Mouse (Mus musculus) ovary, postnatal 10 days (tissue): Measurements from ENCODE around the gene Ltbp1.

ENCODE experiments used
- DNase-seq: peaks from one replicate; pipeline ENCODE4 v3.0.0; 2022; ENCODE audit warnings: low spot score

Gene Ltbp1

DNA sequence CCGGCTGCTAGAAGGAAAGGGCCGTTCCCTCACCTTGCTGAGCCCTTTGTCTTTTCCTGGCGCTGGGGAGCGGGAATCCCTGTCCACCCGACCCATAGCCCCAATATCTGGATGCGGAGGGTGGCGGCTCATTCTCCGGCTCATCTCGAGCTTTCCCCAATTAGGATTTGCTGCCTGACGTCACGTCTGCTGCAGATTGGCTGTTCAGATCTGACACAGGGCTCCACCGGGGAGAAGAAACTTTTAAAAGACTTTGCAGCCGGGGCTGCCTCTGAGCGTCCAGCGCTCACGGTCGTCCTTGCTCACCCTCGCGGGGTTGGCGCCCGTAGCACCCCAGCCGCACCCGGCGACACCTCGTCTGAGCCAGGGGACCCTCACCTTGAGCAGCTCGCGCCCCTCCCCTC, at the start of gene Ltbp1:
Ltbp1 (plus strand) TSS at position 288 of the 404 bp plus-strand sequence.
- peak; percentile 48 for DNase-seq

DNA sequence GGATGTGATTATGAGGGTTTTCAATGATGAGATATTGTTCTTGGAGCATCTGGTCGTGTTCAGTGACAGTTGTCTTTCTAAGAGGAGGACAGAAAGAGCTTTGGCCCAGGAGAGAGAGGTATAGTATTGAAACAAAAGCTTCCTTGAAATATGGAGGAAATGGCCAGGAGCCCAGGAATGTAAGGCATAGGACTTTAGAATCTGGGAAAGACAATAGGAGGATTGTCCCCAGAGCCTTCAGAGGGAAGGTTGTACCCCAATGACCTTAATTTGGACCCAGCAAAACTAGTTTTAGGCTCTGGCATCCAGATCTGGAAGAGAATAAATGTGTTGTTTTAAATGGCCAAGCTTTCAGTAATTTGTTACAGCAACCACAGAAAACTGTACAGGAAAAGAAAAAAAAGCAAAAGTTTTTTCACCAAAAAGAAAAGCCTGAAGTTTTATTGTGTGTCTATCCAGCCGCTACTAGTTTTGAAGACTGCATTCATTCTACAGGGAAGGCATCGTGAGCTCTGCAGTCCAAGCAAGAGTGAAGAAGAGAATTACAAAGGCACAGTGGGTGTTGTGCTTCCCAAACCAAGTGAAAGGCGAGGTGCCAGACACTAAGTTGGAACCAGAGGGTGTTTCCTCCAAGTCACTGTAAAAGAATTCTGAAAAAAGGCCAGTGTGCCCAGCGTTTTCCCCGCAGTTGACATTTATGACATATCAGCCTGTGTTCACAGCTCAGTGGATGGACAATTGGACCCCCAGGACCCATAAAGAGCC, 45.7 kb upstream of the Ltbp1 start:
- DNase-seq: no peak

DNA sequence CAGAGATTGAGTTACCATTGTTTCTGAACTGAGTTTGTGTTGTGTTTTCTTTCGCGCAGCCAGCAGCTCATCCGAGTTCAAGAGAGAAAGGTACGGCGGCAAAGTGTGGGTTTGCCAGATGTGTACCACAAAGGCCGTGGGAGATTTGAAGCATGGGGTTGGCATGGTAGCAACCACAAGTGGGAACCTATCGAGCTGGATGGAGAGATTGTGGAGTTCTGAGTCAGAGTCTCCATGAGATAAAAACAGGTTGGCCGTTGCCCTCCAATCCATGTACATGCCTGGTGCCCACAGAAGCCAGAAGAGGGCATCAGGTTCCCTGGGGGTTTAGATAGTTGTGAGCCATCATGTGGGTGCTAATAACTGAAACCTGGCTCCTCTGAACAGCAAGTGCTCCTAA, 42.1 kb upstream of the Ltbp1 start:
- DNase-seq: no peak

DNA sequence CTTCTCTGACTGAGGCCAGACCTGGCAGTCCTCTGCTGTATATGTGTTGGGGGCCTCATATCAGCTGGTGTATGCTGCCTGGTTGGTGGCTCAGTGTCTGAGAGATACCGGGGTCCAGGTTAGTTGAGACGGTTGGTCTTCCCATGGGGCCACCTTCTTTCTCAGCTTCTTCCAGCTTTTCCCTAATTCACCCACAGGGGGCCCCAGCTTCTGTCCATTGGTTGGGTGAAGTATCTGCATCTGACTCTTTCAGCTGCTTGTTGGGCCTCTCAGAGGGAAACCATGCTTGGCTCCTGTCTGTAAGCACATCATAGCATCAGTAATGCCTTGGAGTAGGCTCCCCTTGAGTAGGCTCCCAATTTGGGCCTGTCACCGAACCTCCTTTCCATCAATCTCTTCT, 41.5 kb upstream of the Ltbp1 start:
- no peak for DNase-seq

DNA sequence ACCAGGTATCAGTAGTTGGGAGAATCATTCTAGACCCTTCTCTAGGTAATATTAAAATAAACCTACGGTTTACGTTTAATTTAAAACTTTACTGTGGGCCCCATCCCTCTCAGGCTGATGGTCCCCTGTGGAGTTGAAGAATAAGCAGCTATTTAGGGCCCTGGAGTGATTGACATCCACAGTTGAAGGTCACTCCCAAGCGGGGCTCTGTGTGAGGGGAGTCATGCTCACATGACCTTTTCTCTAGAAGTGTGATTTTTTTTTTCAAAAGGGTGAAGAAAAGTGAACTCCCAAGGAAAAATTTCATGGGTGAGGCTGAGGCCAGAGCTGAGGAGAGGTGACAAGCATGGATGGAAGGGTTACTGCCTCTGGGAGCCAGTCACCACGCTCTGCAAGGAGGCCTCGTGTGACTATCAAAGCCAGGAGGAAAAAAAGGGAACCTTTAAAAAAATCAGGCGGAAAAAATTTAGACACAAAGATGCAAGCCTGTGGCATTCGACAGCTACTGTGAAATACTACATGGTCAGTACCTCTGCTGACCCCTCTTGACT, 38.0 kb upstream of the Ltbp1 start:
- DNase-seq: no peak

DNA sequence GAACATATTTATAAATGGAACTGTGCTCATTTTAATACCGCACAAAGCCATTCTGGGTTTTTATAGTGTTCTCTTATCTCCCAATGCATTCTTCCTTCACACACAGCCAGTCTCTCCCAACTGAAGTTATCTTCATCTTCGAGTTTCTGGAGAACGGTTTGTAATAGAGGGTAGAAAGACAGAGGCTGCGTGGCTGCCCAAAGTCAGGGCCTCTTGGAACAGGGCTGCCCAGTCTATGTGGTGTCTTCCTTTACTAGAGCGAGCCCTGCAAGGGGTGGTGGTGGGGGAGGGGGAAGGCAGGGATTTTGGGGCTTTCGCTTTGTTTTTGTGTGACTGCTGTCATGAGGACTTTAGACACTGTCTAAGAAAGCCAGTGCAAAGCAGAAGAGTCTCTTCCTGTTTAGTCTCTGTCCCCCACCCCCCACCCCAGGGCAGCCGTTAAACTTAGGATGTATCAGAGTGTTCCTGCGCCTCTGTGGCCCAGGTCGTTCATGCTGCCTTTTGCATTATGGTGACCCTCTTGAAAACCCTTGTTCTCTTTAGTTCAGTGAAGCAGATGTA, 37.1 kb upstream of the Ltbp1 start:
- no peak for DNase-seq

DNA sequence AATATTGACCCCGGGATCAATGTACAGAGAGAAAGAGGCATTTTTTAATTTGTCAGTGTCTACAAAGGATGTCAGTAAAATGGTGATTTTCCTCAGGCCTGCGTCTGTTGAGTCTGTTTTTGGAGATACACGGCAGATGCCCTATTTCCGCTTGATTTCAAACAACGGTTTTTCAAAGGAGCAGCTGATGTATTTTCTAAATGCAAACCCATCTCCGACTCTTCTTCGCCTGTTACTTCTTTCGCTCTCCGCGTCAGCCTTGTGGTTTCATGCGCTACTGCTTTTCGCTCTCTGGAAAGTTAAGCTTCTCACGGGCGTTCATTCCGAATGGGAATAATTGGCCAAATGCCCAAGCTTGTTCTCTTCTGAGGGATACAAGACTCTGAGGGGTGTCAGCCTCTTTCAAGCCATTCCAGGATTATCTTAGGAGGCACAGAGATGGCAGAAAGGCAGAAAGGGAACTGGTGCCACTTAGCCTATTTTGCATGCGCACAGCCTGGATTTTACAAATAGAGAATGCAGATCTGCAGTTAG, 36.6 kb upstream of the Ltbp1 start:
- no peak for DNase-seq

DNA sequence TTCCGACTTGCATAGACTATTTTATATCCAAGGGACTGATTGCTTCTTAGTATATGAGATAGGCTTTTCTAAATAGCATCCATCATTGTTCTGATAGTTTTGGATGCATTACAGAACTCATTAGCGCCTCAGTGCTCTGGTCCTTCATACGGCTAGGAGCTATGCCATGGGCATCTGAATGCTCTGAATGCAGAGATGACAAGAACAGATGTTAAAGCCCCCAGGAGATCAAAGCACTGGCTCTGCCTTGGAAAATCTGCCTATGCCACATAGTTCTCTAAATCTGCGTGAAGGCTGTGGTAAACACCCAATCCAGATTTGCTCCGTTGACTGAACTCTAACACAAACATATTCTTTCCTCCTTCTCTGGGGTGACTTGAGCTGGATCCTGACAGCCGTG, 30.2 kb upstream of the Ltbp1 start:
- DNase-seq: no peak

DNA sequence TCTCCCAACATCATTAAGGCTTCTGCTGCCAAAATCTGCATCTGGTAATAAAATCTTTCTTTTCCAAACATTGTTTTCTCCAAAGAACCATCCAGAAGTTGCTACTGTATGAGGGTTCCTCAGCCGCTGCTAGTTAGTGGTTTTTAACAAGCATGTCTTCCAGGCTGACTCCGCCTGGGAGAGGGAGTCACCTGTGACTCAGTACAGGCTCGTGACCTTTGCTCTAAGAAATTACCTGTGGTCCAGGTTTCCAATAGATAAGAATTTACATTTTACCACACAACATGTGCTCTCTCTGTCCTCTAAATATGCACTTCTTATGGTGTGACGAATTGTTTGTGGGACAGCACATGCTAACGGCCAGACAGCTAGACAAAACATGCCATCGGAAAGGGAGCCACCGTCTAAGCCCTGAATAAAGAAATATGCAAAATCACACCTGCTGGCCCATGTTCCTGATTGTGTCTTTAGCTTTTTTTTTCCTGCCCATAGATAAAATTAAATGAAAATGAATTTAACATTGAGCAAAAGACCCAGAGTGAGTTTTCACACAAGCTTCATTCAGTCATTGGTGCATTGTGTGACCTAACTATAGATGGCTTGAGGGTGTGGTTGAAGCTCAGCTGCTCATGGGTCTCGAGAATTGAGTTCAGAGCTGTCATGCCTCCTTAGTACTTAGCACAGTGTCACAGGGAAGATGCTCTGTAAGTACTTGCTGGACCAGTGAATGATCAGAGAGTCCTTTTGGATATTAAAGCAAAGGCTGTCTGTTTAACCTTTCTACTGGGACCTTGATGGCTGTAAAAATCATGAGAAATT, 29.0 kb upstream of the Ltbp1 start:
- no peak for DNase-seq

DNA sequence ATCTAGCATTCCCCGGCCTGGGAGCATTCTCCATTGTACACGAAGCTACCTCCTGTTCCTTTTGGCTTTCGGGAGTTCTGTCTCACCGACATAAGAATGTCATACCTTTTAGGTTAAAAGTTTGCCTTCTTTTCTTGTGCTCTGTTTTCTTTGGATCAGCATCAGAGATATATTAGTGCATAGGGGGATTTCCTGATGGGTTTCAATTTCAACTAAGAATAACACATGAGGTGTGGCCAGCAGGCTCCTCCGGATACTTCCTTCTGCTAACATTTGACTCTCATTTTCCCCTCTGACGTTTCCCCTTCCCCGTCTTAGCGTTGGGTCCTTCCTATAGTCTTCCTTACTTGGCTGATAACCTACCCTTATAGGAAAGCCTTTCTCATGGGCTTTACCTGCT, 25.6 kb upstream of the Ltbp1 start:
- DNase-seq: no peak

DNA sequence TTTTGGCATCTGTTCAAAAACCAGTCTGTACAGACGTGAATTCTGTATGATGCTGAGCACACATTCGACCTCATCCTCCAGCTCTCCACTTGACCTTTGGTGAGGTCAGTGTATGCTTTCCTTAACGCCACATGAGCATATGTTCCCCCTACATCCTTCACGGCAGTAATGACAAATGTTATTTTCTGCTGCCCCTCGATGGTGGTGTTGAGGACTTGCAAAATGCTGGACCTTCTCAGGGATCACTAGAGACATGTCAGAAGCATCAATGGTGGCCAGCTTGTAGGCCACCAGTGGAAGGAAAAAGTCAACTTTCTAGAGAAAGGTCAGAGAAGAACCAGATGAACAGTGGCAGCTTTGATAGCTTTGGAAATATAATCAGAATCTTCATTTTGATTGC, 23.7 kb upstream of the Ltbp1 start:
- DNase-seq: no peak

DNA sequence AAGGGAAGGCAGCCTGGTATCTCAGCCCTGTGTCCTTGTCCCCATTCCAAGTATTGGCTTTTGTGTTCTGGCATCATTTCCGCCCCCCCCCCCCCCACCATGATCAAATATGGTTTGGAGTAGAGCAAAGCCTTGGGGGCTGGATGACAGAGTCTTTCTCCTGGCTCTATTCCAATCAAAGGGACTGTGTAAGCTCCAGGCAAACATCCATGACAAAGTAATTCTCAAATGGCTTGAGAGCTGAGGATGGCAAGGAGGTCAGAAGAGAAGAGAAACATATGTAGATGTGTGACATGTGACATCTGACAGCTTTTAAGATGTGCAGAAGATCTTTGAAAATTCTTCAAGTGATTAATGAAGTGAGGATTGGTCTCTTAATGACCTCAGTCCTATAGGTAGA, 22.5 kb upstream of the Ltbp1 start:
- no peak for DNase-seq

DNA sequence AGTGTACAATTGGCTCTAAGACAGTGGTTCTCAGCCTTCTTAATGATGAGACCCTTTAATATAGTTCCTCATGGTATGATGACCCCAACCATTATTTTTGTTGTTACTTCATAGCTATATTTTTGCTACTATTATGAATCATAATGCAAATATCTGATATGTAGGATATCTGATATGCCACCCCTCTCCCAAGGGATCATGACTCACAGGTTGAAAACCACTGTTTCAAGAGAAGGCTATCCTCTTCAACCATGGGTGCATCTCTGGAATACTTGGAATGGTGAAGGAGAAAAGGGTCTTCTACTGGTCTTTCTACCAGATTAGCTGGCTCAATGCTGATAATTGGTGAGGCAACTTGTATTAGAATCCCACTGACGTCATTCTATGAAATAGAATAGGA, 21.3 kb upstream of the Ltbp1 start:
- no peak for DNase-seq

DNA sequence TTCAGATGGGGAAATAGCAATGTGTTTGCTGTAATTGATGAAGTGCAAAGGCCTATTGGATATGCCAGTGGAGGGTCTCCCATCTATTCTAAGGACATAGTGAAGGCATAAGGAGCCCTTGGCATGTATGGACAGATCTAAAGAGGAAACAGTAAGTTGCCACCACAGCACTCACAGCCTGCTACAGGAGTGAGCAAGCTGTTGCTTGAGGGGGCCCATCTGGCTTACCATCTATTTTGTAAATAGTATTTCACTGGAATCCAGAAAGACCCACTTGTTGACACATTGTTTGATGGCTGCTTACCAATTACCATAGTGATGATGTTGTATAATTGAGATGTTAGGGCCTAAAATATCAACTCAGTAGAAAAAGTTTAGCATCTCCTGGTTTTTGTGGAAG, 20.7 kb upstream of the Ltbp1 start:
- DNase-seq: no peak

DNA sequence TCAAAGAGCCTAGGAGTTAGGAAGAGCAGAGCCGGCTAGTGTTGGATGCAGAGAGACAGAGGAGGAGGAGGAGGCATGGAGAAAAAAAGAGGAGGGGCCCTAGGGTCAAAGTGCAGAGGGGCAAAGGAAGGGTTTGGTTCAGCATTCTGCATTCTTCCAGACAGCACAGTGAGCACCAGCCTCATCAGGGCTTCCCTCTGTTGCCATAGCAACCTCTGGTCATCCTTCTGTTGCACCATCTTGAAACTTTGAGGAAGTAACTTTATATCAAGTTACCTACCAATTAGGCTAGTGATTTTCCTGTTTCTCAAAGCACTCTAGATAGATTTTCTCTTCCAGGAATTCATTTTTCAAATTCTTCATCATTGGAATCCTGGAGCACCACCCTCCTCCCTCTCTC, 18.3 kb upstream of the Ltbp1 start:
- DNase-seq: no peak

DNA sequence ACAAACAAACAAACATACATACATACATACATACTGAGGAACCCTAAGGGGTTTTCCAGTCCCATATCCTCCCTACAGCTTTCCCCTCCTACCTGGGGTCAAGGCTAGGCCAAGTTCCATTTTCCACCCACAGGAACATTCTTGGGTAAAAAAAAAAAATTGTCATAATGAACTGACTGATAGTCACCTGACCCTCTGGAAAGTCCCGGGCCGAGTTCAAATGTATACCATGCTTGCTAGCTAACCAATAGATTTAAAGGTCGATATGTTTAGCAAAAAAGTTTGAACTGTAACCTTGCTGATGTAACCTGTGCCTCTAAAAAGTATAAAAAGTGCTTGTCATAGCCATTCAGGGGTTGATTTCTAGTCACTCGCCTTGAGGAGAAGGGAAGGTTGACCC, 15.7 kb upstream of the Ltbp1 start:
- DNase-seq: no peak

DNA sequence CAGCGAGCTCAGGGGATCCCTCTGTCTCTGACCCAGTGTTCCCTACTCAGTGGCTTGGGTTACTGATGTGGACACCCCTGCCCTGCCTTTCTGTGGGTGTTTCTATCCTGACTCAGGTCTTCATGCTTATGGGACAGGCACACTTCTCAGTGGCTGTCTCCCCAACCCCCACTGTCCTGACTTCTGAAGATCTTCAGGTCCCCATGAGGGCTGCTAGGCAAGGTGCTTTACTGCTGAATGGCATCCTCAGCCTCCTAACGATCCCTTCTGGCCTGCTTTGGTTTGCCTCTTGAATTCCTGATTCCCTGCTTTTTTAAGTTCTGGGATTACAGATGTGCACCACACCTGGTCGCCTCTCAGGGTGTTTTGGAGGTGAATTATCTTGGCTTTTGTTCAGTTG, 14.8 kb upstream of the Ltbp1 start:
- DNase-seq: no peak

DNA sequence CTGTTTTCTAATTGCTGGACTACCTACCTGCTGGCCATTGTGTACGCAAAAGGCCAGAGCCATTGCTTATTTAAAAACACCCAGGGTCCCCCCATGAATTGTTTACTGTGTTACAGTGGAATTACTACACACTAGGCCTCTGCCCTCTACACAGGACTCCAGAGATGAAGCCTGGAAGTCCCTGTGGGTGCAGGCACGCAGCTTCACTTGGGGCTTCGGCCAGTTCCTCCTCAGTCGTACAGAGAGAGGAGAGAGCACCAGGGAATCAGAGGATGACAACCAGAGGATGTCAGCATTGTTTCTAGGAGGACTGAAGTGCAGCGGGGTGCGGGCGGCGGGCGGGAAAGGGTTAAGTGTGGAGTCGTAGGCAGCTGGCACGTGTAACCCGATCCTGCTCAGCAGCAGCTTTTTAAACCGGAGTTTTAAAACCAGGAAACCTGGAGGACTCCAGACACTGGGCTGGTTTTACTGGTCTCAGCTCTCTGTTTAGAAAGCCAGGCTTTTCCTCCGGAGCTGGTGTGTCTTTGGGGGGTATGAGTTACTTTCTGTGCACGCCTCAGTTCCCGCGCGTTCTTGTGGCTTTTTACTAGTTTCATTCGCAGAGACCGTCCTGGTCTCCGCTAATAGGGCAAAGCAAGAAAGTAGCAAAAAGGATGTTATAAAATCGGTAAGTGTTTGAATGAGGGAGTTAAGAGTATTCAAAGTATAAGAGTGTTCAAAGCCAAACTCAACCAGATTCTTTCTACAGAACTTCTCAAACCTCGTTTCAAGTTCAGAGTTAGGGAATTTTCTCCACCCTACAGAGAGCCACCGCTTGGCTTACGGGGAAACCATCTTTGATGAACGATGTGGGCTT, 11.4 kb upstream of the Ltbp1 start:
- no peak for DNase-seq

DNA sequence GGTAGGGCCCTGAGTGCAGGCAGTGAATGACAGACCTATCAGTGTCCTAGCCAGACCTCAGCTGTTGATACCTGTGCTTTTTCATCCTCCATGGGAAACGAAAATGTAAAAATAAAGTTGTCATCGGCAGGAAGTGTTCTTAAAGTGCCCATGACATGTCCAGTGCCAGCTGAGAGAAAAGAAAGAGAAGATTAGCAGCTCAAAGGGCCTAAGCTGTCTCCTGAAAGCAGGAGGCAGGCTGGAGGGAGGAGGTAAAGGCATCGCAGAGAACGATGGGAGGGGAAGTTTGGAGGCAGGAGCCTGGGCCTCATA, 10.8 kb upstream of the Ltbp1 start:
- no peak for DNase-seq

DNA sequence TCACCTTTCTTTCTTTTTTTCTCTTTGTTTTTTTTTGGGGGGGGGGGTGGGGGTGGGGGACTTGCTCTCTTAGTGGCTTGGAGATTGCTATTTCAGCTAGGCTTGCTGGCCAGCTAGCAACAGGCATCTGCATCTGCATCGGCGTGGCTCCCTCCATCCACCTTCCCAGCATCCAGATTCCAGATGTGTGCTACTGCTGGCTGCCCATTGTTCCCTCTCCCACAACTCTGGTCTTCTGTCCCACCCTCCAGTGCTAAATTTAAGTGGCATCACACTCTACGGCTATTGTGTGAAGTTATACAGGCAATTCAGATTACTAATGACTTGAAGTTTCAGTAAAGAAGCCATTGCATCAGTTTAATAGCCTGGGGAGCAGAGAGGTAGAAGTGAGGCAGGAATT, 10.1 kb upstream of the Ltbp1 start:
- no peak for DNase-seq

DNA sequence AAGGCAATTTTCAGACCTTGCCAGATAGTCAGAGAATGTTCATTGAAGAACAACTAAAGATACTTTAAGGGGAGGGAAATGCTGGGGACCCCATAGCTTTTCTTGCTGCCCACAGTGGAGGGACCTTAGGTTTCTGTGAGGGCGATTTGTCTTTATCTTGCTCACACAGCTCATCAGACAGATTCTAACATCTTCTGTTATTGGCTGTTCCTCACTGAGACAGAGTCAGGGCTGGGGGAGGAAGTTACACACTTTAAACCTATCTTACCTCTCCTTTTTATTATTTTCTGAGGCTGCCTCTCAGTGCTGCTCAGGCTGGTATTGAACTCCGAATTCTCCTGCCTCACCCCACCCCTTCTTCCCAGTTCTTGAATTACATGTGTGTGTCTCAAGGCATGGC, 5.3 kb upstream of the Ltbp1 start:
- no peak for DNase-seq

DNA sequence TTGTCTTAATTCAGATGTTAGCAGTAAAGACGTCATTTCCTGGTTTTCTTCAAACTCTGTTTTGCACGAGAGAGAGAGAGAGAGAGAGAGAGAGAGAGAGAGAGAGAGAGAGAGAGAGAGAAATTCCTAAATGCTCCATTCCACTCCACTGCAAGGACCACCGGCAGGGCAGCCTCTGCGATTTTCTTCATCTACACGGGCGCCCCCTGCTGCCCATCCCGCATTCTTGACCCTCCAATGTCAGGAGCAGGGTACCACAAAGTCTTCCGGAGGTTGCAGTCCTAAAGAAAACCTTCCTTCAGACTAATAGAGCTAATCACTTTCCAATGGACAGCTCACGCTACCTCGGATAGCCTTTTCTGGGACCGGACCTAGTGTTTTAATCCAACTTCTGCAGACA, 548 bp upstream of the Ltbp1 start:
- DNase-seq: peak; percentile 61
